Mouse (Mus musculus) stomach, postnatal 0 days (tissue): ENCODE measurements around the gene Ncstn.

Source experiments
- CTCF ChIP-seq: IDR thresholded peaks from 2 replicates; pipeline ENCODE4 v1.5.1; 2016; ENCODE audit warnings: antibody characterized with exemption, low read depth, mild to moderate bottlenecking, moderate library complexity
- EP300 ChIP-seq: optimal IDR thresholded peaks from 2 replicates; pipeline ENCODE3; 2016; ENCODE audit warnings: antibody characterized with exemption

DNA sequence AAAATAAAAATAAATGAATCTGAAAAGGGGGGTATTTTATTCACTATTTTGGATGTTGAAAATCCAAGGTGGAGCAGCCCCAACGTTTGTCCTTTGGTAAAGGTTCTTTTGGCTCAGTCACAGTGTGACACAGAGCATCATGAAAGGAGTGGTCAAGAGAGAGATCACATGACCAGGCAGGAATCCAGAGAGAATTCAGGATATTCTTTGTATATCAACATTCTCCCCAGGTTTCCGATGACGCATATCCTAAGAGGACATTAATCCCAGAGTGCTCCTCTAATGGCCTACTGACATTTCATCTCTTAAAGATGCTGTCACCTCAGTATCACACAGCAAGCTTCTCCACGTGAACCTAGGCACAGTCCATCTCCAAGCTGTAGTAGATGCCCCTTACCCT lies 21.0 kb upstream of the Ncstn start:
- TF ChIP-seq CTCF, result no peak
- TF ChIP-seq EP300, result no peak
